Mouse (Mus musculus) cerebral cortex, adult 2 months (tissue): ENCODE measurements around the gene Aatk.

Experiments
- WGBS: fragments of 180-500 bp; shearing (Covaris S2); methylation state at CpG from one replicate; pipeline ENCODE4 v1.1.7; 2018; 5-methylcytosine and 5-hydroxymethylcytosine counted together

Aatk gene

DNA sequence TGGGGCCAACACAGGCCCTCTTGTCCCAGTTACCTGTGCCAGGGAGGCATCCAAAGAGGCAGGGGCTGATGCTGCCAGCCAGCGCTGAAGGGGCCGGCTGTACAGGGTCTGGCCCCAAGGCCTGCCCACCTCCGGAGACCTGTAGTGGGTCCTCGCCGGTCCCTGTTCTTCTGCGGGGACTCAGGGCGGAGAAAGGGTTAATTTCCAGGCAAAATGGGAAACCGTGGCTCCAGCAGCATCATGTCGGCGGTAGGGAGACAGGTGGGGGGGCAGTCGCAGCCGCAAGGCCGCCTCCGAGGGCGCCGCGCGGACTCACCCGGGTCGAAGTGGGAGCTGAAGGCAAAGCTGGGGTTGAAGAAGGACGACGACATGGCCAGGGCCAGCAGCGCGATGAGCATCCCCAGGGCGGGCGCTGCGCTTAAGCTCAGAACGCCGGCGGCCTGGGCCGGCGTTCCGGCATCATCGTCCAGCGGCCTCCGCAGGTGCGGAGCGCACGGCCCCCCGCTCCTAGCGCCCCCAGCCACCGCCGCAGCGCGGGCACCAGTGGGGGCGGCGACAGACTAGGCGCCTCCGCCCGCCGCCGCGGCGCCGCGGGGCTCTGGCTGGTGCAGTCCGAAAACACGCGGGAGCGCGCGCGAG, at the start of gene Aatk:
Gene Aatk, minus strand, starts transcription at position 615 of the 639 bp plus-strand sequence.
- 1% methylated on average over 63 of the region's 63 CpGs for WGBS

GRCm38 (mm10) chr11:120092817-120093591, 46.0 kb upstream of the Aatk start:
- WGBS: 74% methylated on average over 23 of the region's 23 CpGs

- WGBS: 91% methylated on average over 4 of the region's 4 CpGs
Measured at GRCm38 (mm10) chr11:120090661-120091060, 43.7 kb upstream of the Aatk start.

- under 1% methylated on average over 42 of the region's 42 CpGs for WGBS
Measured at GRCm38 (mm10) chr11:120086702-120087152, 39.8 kb upstream of the Aatk start, which contains the start of gene Cep131. Gene Cep131 (minus strand): TSS chr11:120086827.

GRCm38 (mm10) chr11:120085891-120086627, 39.1 kb upstream of the Aatk start:
- WGBS: under 1% methylated on average over 25 of the region's 25 CpGs

DNA sequence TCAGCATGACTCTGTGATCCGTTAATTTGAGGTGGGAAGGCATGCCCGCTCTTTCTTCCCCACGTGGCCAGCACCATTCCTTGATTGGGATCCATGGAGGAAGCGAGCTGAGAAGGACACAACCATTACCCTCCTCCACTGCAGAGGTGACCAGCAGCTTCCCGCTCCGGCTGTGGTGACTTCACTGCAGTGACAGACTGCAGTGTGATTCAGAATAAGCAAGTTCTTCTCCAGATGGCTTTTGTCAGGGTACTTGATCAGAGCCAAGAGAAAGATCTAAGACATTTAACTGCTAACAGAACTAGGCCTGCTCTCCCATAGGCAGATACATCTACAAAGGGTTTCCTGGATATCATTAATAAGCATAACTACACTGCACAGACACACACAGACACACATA, 33.3 kb upstream of the Aatk start:
- WGBS: 69% methylated on average over 6 of the region's 6 CpGs

DNA sequence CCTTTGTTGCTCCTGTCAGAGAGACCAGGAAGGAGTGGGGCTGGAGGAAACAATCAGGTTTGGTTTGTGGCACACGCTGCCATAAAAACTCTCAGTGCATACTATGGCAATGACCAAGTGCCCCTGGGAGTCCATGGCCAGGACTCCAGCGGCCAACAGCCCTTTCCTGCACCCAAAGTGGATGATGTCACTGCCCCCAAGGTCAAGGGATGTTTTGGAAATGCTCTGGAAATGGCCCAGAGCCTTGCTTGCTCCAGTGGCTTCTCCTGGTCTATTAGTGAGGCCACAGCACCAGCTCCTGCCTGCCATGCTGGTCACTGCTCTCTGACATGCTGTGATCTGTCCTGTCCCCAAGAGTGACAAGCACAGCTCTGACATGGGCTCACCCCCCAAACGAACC, 29.2 kb upstream of the Aatk start:
- 88% methylated on average over 3 of the region's 3 CpGs for WGBS

DNA sequence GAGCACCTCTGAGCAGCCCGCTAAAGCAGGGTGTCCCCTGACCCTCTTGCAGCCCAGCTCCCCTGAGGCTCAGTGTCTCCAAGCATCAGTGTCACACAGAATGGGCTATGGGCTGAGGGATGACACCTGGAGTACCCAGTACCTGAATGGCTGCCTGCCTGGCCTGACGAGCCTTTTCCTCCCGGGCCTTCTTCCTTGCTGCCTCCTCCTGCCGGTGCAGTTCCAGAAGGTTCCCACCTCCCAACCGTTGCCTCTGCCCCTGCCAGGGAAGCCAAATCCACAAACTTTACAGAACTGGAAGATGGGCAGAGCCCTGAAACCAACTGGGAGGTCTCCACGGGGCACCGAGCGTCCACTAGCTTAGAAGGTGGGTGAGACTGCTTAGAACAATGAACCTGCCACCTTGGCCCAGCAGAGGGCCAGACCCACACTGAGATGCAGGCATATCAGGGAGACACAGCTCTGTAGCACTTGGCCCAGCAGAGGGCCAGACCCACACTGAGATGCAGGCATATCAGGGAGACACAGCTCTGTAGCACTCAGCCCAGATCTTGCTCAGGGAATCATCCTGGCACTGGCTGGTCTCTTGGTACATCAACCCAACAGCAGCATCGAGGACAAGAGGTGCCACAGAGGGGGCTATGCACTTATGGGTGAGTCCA, 26.1 kb upstream of the Aatk start:
- 97% methylated on average over 9 of the region's 9 CpGs for WGBS

DNA sequence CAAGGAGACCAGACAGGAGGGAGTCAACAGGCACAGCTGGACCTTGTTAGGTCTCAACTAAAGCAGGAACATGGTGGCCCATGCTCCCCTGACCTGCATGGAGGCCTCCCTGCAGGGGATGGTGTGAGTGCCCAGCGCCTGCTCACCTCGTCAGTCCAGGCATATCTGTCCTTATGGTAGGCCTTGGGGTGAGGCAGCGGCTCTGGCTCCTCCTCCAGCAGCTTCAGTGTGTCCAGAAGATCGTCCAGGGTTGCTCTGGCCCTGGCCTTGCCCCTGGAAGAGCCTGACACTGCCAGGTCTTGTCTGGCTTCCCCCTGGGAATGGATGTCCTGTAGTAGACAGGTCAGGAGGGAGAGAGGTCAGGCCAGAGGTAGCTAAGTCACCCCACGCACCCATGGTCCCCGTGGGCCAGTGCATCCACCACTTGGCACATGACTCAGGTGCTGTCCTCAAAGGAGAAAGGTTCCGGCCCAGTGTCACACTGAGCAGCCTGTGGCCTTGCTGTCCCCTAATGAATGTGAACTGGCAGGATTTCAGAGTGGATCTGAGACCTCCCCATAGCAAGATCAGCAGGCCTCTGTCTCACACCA, 24.9 kb upstream of the Aatk start:
- 90% methylated on average over 7 of the region's 7 CpGs for WGBS

DNA sequence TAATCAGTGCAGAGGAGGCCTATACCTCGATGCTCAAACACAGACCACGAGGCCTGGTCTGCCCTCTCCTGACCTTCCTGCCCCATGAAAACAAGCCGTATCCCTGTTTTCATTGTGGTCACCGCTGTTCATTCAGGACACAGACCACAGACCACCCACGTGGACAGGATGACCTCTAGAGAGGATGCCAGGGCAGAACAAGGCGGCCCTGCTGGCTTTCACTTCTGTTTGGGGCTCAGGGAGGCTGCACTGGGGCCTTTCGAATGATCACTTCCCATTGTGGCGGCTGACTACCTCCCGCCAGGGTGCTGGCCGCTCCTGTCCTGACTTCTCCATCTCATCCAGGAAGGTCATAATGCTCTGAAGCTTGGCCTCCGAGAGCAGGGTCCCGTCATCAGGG, 24.1 kb upstream of the Aatk start:
- WGBS: 71% methylated on average over 12 of the region's 12 CpGs

GRCm38 (mm10) chr11:120070286-120070930, 23.4 kb upstream of the Aatk start:
- WGBS: 95% methylated on average over 27 of the region's 27 CpGs

DNA sequence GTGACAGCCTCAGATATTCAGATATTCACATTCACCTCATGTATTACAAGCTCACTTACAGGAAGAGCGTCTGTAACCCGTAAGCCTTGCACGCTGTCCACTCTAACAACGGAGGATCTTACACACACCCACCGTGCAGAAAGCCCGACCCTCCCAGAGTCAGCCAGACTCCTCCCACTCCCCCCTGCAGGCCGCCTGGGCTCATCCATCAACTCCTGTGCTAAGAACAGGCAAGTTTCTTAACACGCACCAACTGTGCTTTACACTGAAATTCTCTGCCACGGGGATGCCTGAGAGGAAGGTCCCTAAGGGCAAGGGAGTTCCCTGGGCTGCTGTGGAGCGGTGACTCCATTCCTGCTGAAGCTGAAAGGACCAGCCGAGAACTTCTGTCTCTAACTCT, 22.3 kb upstream of the Aatk start:
- 73% methylated on average over 11 of the region's 11 CpGs for WGBS

DNA sequence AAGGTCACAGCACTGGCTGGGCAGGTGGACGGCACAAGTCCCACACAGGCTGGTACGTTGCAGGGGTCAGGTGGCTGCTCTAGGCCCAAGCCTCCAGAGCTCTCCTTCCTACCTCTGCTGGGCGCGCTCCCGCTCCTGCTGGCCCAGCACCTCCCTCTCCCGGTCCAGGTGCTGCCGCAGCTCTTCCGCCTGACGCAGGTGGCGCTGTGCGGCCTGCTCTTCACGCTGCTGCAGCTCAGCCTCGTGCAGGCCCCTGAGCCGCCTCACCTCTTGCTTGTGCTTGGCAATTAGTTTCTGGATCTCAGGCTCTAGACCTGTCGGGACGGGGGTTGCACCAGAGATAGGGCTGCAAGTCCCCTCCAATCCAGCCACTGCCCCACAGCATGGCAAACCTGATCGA, 20.9 kb upstream of the Aatk start:
- 80% methylated on average over 17 of the region's 17 CpGs for WGBS

DNA sequence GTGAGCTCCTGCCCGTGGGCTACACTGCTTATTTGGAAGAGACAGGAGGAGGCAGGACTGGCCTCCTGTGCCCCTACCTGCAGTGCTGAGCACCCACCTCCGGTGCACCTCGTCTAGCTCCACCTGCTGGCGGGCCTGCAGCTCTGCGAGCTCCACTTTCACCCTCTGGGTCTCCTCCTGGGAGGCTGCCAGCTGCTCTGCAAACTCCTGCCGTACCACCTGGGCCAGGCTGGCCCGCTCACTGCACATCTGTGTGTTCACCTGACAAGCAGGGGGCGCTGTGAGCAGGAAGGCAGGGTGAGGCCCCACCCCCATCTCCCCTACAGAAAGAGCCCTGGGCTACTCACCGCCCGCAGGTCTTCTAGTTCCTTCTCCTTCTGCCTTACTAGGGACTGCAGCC, 18.3 kb upstream of the Aatk start:
- 37% methylated on average over 10 of the region's 10 CpGs for WGBS

DNA sequence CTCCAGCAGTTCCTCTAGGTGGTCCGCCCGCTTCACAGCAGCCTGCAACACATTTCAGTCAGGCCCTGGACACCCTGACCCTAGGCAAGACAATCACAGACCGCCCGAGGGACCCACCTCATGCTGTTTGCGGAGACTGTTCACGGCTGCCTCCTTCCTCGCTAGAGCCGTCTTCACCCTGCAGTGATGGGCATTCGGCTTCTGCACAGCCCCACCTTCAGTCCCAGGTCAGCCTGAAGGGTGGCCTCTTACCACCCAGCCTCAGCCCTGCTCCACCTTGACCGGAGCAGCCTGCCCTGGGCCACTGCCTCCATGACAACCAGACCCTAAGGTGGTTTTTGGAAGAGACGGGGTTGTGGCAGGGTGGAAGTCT, 17.7 kb upstream of the Aatk start:
- 93% methylated on average over 11 of the region's 11 CpGs for WGBS

DNA sequence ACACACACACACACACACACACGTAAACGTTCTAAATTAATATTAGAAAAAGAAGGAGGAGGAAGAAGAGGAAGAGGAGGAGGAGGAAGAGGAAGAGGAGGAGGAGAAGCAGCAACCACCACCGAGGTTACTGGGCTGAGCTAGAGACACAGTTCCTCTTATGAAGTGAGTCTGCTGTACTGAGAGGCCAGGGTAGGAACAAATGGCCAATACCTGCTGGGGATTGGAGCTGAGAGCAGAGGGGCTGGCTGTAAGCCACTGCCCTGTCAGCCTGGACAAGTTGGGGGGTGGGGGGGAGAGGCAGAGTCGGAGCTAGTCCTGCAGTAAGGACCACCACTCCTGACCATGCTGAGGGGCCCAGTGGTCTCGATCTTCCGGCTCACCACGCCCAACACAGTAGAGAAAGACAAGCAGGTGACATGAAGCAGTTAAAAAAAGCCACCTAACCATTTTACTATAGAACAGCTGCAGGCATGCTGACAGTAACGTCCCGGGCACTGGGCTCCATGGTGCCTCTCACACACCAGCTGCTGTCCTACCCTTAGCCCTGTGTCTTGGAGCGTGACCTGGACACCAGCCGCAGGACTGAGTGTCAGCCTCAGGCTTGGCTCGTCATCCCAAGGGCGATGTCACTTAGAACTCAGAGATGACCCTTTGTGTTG, 17.2 kb upstream of the Aatk start:
- WGBS: 85% methylated on average over 13 of the region's 13 CpGs

DNA sequence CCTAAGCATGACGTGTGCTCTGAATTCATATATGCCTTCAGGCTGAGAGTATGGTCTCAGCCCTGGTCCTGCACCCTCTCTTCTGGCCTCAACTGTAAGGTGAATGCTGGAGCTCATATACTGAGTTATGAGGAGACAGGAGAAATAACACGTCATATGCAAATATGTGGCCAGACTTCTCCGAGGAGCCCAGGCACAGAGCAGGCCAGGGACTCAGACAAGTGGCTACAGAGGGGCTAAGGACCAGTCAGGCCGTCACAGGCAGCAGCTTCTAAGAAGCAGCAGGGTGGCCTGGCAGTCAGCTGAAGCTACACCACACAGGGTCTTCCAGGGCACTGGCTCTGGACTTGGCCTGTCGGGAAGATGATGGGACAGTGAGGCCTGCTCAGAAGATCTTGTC, 16.4 kb upstream of the Aatk start:
- WGBS: 82% methylated on average over 5 of the region's 5 CpGs

DNA sequence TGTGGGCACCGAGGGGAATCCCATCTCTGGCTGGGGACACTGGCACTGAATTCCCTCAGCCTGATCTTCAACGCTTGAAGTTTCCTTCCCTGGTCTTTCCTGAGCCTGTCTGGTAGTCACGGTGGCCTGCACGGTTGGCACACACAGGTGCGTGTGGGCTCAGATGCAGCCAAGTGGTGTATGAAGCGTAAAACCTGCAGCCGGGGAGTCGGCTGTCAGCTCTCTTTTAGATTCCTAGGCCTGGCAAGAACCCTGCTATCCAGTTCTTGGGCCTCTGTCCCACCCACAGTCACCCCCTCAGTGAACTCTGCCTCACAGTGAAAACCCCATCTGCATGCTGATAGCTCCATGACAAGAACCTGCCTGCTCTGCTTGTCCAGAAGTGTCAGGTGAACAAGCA, 13.7 kb upstream of the Aatk start:
- WGBS: 61% methylated on average over 8 of the region's 8 CpGs

DNA sequence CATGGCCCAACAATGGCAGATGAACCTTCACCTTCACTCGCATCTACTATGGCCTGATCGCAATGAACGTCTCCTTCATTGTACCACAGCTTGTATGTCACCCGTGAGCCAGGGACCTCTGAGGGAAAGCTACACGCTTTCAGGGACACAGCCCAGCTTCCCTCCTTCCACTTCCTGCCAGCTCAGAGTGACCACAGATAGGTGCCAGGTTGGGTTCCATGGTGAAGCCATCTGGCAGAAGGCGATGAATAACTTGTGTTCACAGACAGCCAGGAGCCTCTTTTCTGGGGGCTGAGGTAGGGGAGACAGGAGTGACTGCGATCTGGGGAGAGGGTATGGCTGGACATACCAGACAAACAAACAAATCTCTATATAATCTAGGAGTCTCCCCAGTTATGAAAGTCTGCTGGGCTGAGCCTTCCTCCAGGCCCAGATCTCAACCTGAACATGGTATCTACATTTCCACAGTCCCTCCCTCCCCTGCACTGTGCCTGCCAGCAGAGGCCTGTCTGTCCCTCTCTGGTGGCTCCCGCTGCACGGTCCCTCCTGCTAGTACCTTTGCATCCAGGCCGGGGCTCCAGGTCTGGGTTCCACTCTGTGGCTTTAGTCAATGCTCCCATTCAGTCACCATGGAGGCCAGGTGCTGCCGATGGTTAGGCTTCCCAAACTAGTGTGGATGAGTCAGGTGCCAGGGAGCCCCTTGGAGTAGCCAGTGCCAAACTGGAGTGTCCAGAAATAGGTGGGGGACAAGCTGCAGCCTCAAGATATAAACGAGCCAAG, 9.2 kb upstream of the Aatk start:
- WGBS: 85% methylated on average over 12 of the region's 12 CpGs

DNA sequence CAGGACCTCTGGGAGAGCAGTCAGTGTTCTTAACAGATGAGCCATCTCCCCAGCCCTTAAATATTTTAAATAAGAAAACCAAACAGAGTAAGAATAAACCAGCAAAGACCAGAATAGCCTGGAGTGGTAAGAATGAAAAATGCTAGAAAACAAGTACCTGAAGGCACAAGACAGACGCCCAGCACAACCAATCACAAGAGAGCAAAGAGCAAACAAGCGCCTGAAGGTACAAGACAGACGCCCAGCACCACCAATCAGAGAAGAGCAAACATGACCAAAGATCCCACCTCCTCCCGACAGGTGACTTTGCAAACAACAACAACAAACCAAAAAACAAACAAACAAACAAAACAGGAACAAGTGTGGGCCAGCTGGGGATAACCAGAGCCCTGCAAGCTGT, 6.9 kb upstream of the Aatk start:
- 94% methylated on average over 4 of the region's 4 CpGs for WGBS
